Mouse (Mus musculus) liver, adult 2 months (tissue): ENCODE results near the gene Ssh1. TPM values are rescaled to one million over a fixed set of nuclear protein-coding genes. Genes with fewer than 3 reads are reported as not detected.

ENCODE experiments used
- DNase-seq: peaks from one replicate; pipeline ENCODE4 v3.0.0-alpha.2; 2011; ENCODE audit warnings: low read depth, low spot score; ENCODE audit errors: extremely low read depth
- H3K27ac ChIP-seq: fragments of 200-500 bp; replicated peaks from 2 replicates; pipeline ENCODE4 v1.5.1; 2012; ENCODE audit warnings: low read depth, mild to moderate bottlenecking, control low read depth, inconsistent platforms, low read length; ENCODE audit not compliant: insufficient read depth
- H3K27me3 ChIP-seq: fragments of 200-500 bp; 2 replicates; pipeline ENCODE4 v1.6.1; 2012; ENCODE audit warnings: mild to moderate bottlenecking, moderate library complexity, low read length, inconsistent platforms; ENCODE audit not compliant: control insufficient read depth, insufficient read depth
- H3K36me3 ChIP-seq: fragments of 200-500 bp; 2 replicates; pipeline ENCODE4 v1.6.1; 2012; ENCODE audit warnings: low read length, inconsistent platforms; ENCODE audit not compliant: control insufficient read depth, insufficient read depth
- H3K4me1 ChIP-seq: fragments of 200-500 bp; 2 replicates; pipeline ENCODE4 v1.6.1; 2011; ENCODE audit warnings: low read length; ENCODE audit not compliant: control insufficient read depth, insufficient read depth
- H3K4me3 ChIP-seq: fragments of 200-500 bp; 2 replicates; pipeline ENCODE4 v1.5.1; 2011; ENCODE audit warnings: low read depth, mild to moderate bottlenecking, control low read depth, low read length, moderate library complexity; ENCODE audit not compliant: insufficient read depth
- H3K79me2 ChIP-seq: fragments of 200-500 bp; 2 replicates; pipeline ENCODE4 v1.6.1; 2012; ENCODE audit warnings: inconsistent platforms, mild to moderate bottlenecking, low read length, moderate library complexity; ENCODE audit not compliant: control insufficient read depth, insufficient read depth
- H3K9ac ChIP-seq: fragments of 200-500 bp; 2 replicates; pipeline ENCODE4 v1.6.1; 2012; ENCODE audit warnings: low read depth, mild to moderate bottlenecking, control low read depth, inconsistent platforms, low read length
- CTCF ChIP-seq: fragments of 200-500 bp; IDR thresholded peaks from 2 replicates; pipeline ENCODE4 v1.5.1; 2011; ENCODE audit warnings: low read depth, low read length, control low read depth
- POLR2A ChIP-seq: fragments of 200-500 bp; IDR thresholded peaks from 2 replicates; pipeline ENCODE4 v1.6.1; 2011; ENCODE audit warnings: low read length, control low read depth; ENCODE audit not compliant: insufficient read depth; ENCODE audit errors: extremely low read depth
- WGBS: fragments of 180-500 bp; shearing (Covaris S2); methylation state at CpG from one replicate; pipeline ENCODE4 v1.1.7; 2018; 5-methylcytosine and 5-hydroxymethylcytosine counted together
- polyA plus RNA-seq: library from polyadenylated mRNA; depleted of rRNA; stranded (reverse); fragments of >200 nt; gene quantifications from 2 replicates; pipeline ENCODE4 v1.2.3, GENCODE M21; 2012
- total RNA-seq: library from RNA; depleted of rRNA; stranded (reverse); fragments of >200 nt; gene quantifications from 2 replicates; pipeline ENCODE4 v1.2.3, GENCODE M21; 2014

Ssh1 gene
- total and polyA plus RNA-seq, 2 experiments = 1.6 to 5.5 TPM

- TF ChIP-seq CTCF (no peak), POLR2A (no peak)
- Histone ChIP-seq H3K4me3 (no peak within 1 kb of the TSS), H3K27me3 (no peaks in the 10 kb centered on the region), H3K27ac (no peak within 1 kb of the TSS), H3K4me1 (no peaks in the 10 kb centered on the region), H3K36me3 (no peaks in the 10 kb centered on the region), H3K79me2 (no peaks in the 10 kb centered on the region), H3K9ac (no peak within 1 kb of the TSS)
- DNase-seq = no peak
- WGBS = 62% methylated on average over 5 of the region's 5 CpGs
Measured at GRCm38 (mm10) chr5:114003542-114003941, 9.8 kb upstream of the Ssh1 start, which contains the start of gene Dao. Dao (plus strand) TSS chr5:114003703.

- WGBS = 60% methylated on average over 5 of the region's 5 CpGs
- DNase-seq = peak; percentile 9
- no peaks in the 10 kb centered on the region for H3K27me3 ChIP-seq
- no peak overlapping the region for H3K4me3 ChIP-seq
- H3K9ac ChIP-seq = no peak overlapping the region
- TF ChIP-seq POLR2A (no peak), CTCF (no peak)
- no peaks in the 10 kb centered on the region for H3K36me3 ChIP-seq
- no peaks in the 10 kb centered on the region for H3K4me1 ChIP-seq
- H3K79me2 ChIP-seq = no peaks in the 10 kb centered on the region
- H3K27ac ChIP-seq = no peak overlapping the region
Measured at GRCm38 (mm10) chr5:113999382-113999781, 5.7 kb upstream of the Ssh1 start.

- Histone ChIP-seq H3K36me3 (no peaks in the 10 kb centered on the region), H3K4me3 (no peak overlapping the region), H3K27me3 (no peaks in the 10 kb centered on the region), H3K9ac (no peak overlapping the region), H3K79me2 (no peaks in the 10 kb centered on the region; the same call in 1 of the 2 replicates), H3K27ac (no peak overlapping the region), H3K4me1 (peaks cover 6% of the 10 kb centered on the region)
- 68% methylated on average over 2 of the region's 2 CpGs for WGBS
- no peak for DNase-seq
- TF ChIP-seq POLR2A (no peak), CTCF (no peak)
Measured at GRCm38 (mm10) chr5:113996458-113996857, 2.8 kb upstream of the Ssh1 start.

GRCm38 (mm10) chr5:113993031-113993486 is 635 bp downstream of the Ssh1 start:
- H3K27ac ChIP-seq = peak overlapping the region; percentile 56
- peak overlapping the region; percentile 99 for H3K9ac ChIP-seq
- H3K4me3 ChIP-seq = peak overlapping the region; percentile 99
- H3K4me1 ChIP-seq = peaks cover 10% of the 10 kb centered on the region
- no peaks in the 10 kb centered on the region for H3K27me3 ChIP-seq
- DNase-seq = peak; percentile 28
- TF ChIP-seq POLR2A (no peak), CTCF (no peak)
- WGBS = 1% methylated on average over 22 of the region's 22 CpGs
- no peaks in the 10 kb centered on the region for H3K36me3 ChIP-seq
- H3K79me2 ChIP-seq = peaks cover 3% of the 10 kb centered on the region; the same call in 1 of the 2 replicates

GRCm38 (mm10) chr5:113992339-113992831 is 1.3 kb downstream of the Ssh1 start:
- no peak for DNase-seq

GRCm38 (mm10) chr5:113991141-113991540 is 2.6 kb downstream of the Ssh1 start:
- 72% methylated on average over 7 of the region's 7 CpGs for WGBS
- no peaks in the 10 kb centered on the region for H3K36me3 ChIP-seq
- H3K27ac ChIP-seq = no peak overlapping the region
- peaks cover 3% of the 10 kb centered on the region; the same call in 1 of the 2 replicates for H3K79me2 ChIP-seq
- TF ChIP-seq CTCF (no peak), POLR2A (no peak)
- H3K9ac ChIP-seq = no peak overlapping the region
- no peak for DNase-seq
- no peak overlapping the region for H3K4me3 ChIP-seq
- peaks cover 19% of the 10 kb centered on the region for H3K4me1 ChIP-seq
- H3K27me3 ChIP-seq = no peaks in the 10 kb centered on the region

More at GRCm38 (mm10) chr5:113992339-113992831, 1.3 kb downstream of the Ssh1 start:
- Histone ChIP-seq H3K79me2 (peaks cover 3% of the 10 kb centered on the region; the same call in 1 of the 2 replicates), H3K9ac (peak overlapping the region; percentile 99), H3K27ac (peak overlapping the region; percentile 56; the same call in 1 of the 2 replicates), H3K4me3 (peak overlapping the region; percentile 99), H3K4me1 (peaks cover 11% of the 10 kb centered on the region), H3K36me3 (no peaks in the 10 kb centered on the region), H3K27me3 (no peaks in the 10 kb centered on the region)
- TF ChIP-seq CTCF (no peak), POLR2A (no peak)
- 38% methylated on average over 12 of the region's 12 CpGs for WGBS
